Mouse (Mus musculus) myocyte (in vitro differentiated cells): ENCODE results near the gene Prrg3. TPM values are rescaled to one million over a fixed set of nuclear protein-coding genes. Genes with fewer than 3 reads are reported as not detected.
A peak's percentile ranks its signal among the peaks of the same experiment; 100 is the strongest.

Source experiments
- H3K27me3 ChIP-seq: one replicate; pipeline ENCODE4 v1.6.1; 2011; ENCODE audit not compliant: control insufficient read depth, insufficient read depth, insufficient read length
- H3K36me3 ChIP-seq: one replicate; pipeline ENCODE4 v1.6.1; 2011; ENCODE audit not compliant: control insufficient read depth, insufficient read depth
- H3K4me2 ChIP-seq: one replicate; pipeline ENCODE4 v1.6.1; 2011; ENCODE audit warnings: low read depth, control low read depth
- H3K4me3 ChIP-seq: one replicate; pipeline ENCODE4 v1.5.1; 2011; ENCODE audit warnings: mild to moderate bottlenecking, control low read depth, moderate library complexity
- H3K79me2 ChIP-seq: one replicate; pipeline ENCODE4 v1.6.1; 2011; ENCODE audit not compliant: control insufficient read depth, insufficient read depth
- H3ac ChIP-seq: one replicate; pipeline ENCODE4 v1.6.1; 2011; ENCODE audit not compliant: control insufficient read depth, insufficient read length
- CEBPB ChIP-seq: IDR thresholded peaks from 2 replicates; pipeline ENCODE4 v1.6.1; 2011; ENCODE audit warnings: mild to moderate bottlenecking, moderate library complexity; ENCODE audit not compliant: poor library complexity, insufficient read depth, severe bottlenecking
- E2F4 ChIP-seq: IDR thresholded peaks from one replicate; pipeline ENCODE4 v1.6.1; 2011; ENCODE audit warnings: mild to moderate bottlenecking, control low read depth, moderate library complexity; ENCODE audit not compliant: insufficient read depth
- MAX ChIP-seq: IDR thresholded peaks from one replicate; pipeline ENCODE4 v1.6.1; 2011; ENCODE audit warnings: low read depth, mild to moderate bottlenecking, control low read depth
- MYOD1 ChIP-seq, 3 experiments: IDR thresholded peaks; one replicate each; pipeline ENCODE4 v1.6.1; 2011; ENCODE audit warnings: control low read depth in 2 of 3, low read depth in 2 of 3, mild to moderate bottlenecking in 2 of 3, moderate library complexity in 1 of 3; ENCODE audit not compliant: insufficient read length in 2 of 3, control insufficient read depth in 1 of 3
- MYOG ChIP-seq, 3 experiments: IDR thresholded peaks; one replicate each; pipeline ENCODE4 v1.6.1; 2011; ENCODE audit warnings: control low read depth in 2 of 3, low read depth in 2 of 3, mild to moderate bottlenecking in 2 of 3; ENCODE audit not compliant: insufficient read length in 2 of 3, control insufficient read depth in 1 of 3, insufficient read depth in 1 of 3
- POLR2A ChIP-seq: IDR thresholded peaks from one replicate; pipeline ENCODE4 v1.6.1; 2011; ENCODE audit warnings: low read depth, mild to moderate bottlenecking, control low read depth, moderate library complexity; ENCODE audit not compliant: insufficient read length
- POLR2AphosphoS2 ChIP-seq: IDR thresholded peaks from one replicate; pipeline ENCODE4 v1.6.1; 2011; ENCODE audit warnings: low read depth, control low read depth; ENCODE audit not compliant: insufficient read length
- REST ChIP-seq: IDR thresholded peaks from one replicate; pipeline ENCODE4 v1.6.1; 2011; ENCODE audit warnings: mild to moderate bottlenecking, control low read depth, moderate library complexity; ENCODE audit not compliant: insufficient read depth, insufficient read length
- SRF ChIP-seq: IDR thresholded peaks from one replicate; pipeline ENCODE4 v1.6.1; 2011; ENCODE audit warnings: low read depth; ENCODE audit not compliant: control insufficient read depth, insufficient read length
- TCF12 ChIP-seq: IDR thresholded peaks from one replicate; pipeline ENCODE4 v1.6.1; 2011; ENCODE audit warnings: mild to moderate bottlenecking, control low read depth; ENCODE audit not compliant: poor library complexity, insufficient read depth, severe bottlenecking
- TCF3 ChIP-seq: IDR thresholded peaks from one replicate; pipeline ENCODE4 v1.6.1; 2011; ENCODE audit warnings: low read depth, control low read depth; ENCODE audit not compliant: insufficient read length
- USF1 ChIP-seq: IDR thresholded peaks from one replicate; pipeline ENCODE4 v1.6.1; 2011; ENCODE audit warnings: low read depth, mild to moderate bottlenecking, control low read depth, moderate library complexity
- polyA plus RNA-seq: library from polyadenylated mRNA; unstranded; fragments of >200 nt; fragmentation: generic; extraction: Trizol; gene quantifications from one replicate; pipeline ENCODE4 v1.2.1, GENCODE M21; 2012; ENCODE audit warnings: missing spikeins

The Prrg3 gene
- polyA plus RNA-seq, 1 experiment, result not detected

- no peaks in the 10 kb centered on the region for H3K27me3 ChIP-seq
- no peak overlapping the region for H3ac ChIP-seq
- H3K79me2 ChIP-seq, result no peaks in the 10 kb centered on the region
- H3K36me3 ChIP-seq, result no peaks in the 10 kb centered on the region
- H3K4me2 ChIP-seq, result no peak overlapping the region
- H3K4me3 ChIP-seq, result no peak overlapping the region
- TF ChIP-seq USF1 (no peak), E2F4 (no peak), POLR2AphosphoS2 (no peak), CEBPB (no peak), POLR2A (no peak), MAX (no peak), REST (no peak), MYOD1 (IDR thresholded peaks at IDR 0.05; ENCODE audit: control insufficient read depth in 1 of 3, insufficient read length in 2 of 3, low read depth in 2 of 3) (no peak), TCF3 (no peak), MYOG (IDR thresholded peaks at IDR 0.05; ENCODE audit: control insufficient read depth in 1 of 3, insufficient read depth in 1 of 3, insufficient read length in 2 of 3, low read depth in 2 of 3) (no peak), SRF (no peak), TCF12 (no peak)
These were observed 33.5 kb downstream of the Prrg3 start for GRCm38 (mm10) chrX:71995972-71996371.

- Histone ChIP-seq H3ac (no peak overlapping the region), H3K4me3 (no peak overlapping the region), H3K4me2 (no peak overlapping the region), H3K79me2 (no peaks in the 10 kb centered on the region), H3K36me3 (no peaks in the 10 kb centered on the region), H3K27me3 (no peaks in the 10 kb centered on the region)
- TF ChIP-seq MYOG (IDR thresholded peaks at IDR 0.05; ENCODE audit: control insufficient read depth in 1 of 3, insufficient read depth in 1 of 3, insufficient read length in 2 of 3, low read depth in 2 of 3), result no peak
- no peak for TF ChIP-seq MAX
- TF ChIP-seq E2F4, result no peak
- no peak for TF ChIP-seq TCF3
- no peak for TF ChIP-seq SRF
- no peak for TF ChIP-seq POLR2AphosphoS2
- TF ChIP-seq CEBPB, result no peak
- no peak for TF ChIP-seq TCF12
- TF ChIP-seq USF1, result no peak
- TF ChIP-seq MYOD1 (IDR thresholded peaks at IDR 0.05; ENCODE audit: control insufficient read depth in 1 of 3, insufficient read length in 2 of 3, low read depth in 2 of 3), result no peak
- no peak for TF ChIP-seq POLR2A
- no peak for TF ChIP-seq REST
These were observed 47.5 kb downstream of the Prrg3 start for GRCm38 (mm10) chrX:72009930-72010329.

GRCm38 (mm10) chrX:72012236-72012635 lies 49.8 kb downstream of the Prrg3 start:
- H3K79me2 ChIP-seq, result no peaks in the 10 kb centered on the region
- H3K36me3 ChIP-seq, result no peaks in the 10 kb centered on the region
- H3K4me3 ChIP-seq, result no peak overlapping the region
- H3K27me3 ChIP-seq, result no peaks in the 10 kb centered on the region
- no peak for TF ChIP-seq REST
- no peak for TF ChIP-seq SRF
- TF ChIP-seq MYOD1 (IDR thresholded peaks at IDR 0.05; ENCODE audit: control insufficient read depth in 1 of 3, insufficient read length in 2 of 3, low read depth in 2 of 3), result no peak
- no peak for TF ChIP-seq TCF3
- no peak for TF ChIP-seq E2F4
- no peak for TF ChIP-seq MYOG (IDR thresholded peaks at IDR 0.05; ENCODE audit: control insufficient read depth in 1 of 3, insufficient read depth in 1 of 3, insufficient read length in 2 of 3, low read depth in 2 of 3)
- H3ac ChIP-seq, result no peak overlapping the region
- peak overlapping the region; percentile 12 for H3K4me2 ChIP-seq

GRCm38 (mm10) chrX:72012804-72013203 lies 50.4 kb downstream of the Prrg3 start:
- TF ChIP-seq MYOD1 (IDR thresholded peaks at IDR 0.05; ENCODE audit: control insufficient read depth in 1 of 3, insufficient read length in 2 of 3, low read depth in 2 of 3), result no peak
- TF ChIP-seq SRF, result no peak
- Histone ChIP-seq H3K4me2 (peak overlapping the region; percentile 12), H3K79me2 (no peaks in the 10 kb centered on the region), H3K36me3 (no peaks in the 10 kb centered on the region), H3K4me3 (no peak overlapping the region), H3K27me3 (no peaks in the 10 kb centered on the region), H3ac (no peak overlapping the region)

GRCm38 (mm10) chrX:72022241-72022640 lies 59.8 kb downstream of the Prrg3 start:
- no peaks in the 10 kb centered on the region for H3K36me3 ChIP-seq
- H3K4me3 ChIP-seq, result no peak overlapping the region
- H3K4me2 ChIP-seq, result no peak overlapping the region
- H3K79me2 ChIP-seq, result no peaks in the 10 kb centered on the region
- no peaks in the 10 kb centered on the region for H3K27me3 ChIP-seq
- no peak for TF ChIP-seq E2F4
- TF ChIP-seq MYOD1 (IDR thresholded peaks at IDR 0.05; ENCODE audit: control insufficient read depth in 1 of 3, insufficient read length in 2 of 3, low read depth in 2 of 3), result no peak
- TF ChIP-seq POLR2AphosphoS2, result no peak
- no peak for TF ChIP-seq REST
- TF ChIP-seq MYOG (IDR thresholded peaks at IDR 0.05; ENCODE audit: control insufficient read depth in 1 of 3, insufficient read depth in 1 of 3, insufficient read length in 2 of 3, low read depth in 2 of 3), result no peak
- TF ChIP-seq TCF12, result no peak
- no peak for TF ChIP-seq USF1
- TF ChIP-seq CEBPB, result no peak
- TF ChIP-seq TCF3, result no peak
- TF ChIP-seq MAX, result no peak
- no peak overlapping the region for H3ac ChIP-seq

Other genes starting within 250 kb of the Prrg3 start
- gene Vma21, start 146.7 kb upstream of the Prrg3 start, polyA plus RNA-seq, result 17.3 TPM
- 0.06 TPM for gene Gm1141, start 41.6 kb upstream of the Prrg3 start, polyA plus RNA-seq
- not detected for gene Fate1, start 10.4 kb downstream of the Prrg3 start, polyA plus RNA-seq
- gene Cnga2, start 29.2 kb downstream of the Prrg3 start, polyA plus RNA-seq, result 0.01 TPM